Mouse (Mus musculus): ENCODE data around the gene Dnajc15. TPM values are rescaled to one million over a fixed set of nuclear protein-coding genes. Genes with fewer than 3 reads are reported as not detected.
"Not testable (repeated sequence)": the region's sequence is repeated elsewhere in the genome, so short reads cannot be mapped to it uniquely, and the experiment has no call there.

Gene Dnajc15
- polyA plus RNA-seq, 1 experiment from 2014 or later = 129 TPM

DNA sequence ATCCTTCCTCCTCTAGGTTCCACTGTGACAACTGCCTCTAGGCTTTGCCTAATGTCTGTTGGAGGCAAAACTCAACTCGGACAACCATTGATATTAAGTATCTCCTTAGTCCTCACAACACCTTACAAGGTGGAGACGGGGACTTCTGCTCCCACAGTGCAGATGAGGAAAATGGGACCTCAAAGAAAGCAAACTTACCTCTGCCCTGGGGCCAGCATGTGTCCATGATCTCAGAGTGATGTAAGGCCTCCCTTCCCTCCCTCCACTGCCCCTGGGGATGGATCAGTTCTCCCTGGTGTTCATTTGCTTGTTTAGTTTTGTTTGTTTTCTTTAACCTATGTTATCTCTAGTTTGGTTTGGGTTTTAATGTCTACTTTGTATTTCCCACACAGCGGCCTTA lies 27.6 kb upstream of the Dnajc15 start:
- no peak overlapping the region for H3K4me2 ChIP-seq (ENCODE audit: low read depth, low read length)
- H3K4me3 ChIP-seq (ENCODE audit: low read depth, low read length) = no peak overlapping the region
- no peak for DNase-seq (ENCODE audit: low spot score)
- ATAC-seq (replicated peaks; ENCODE audit: insufficient number of reproducible peaks, low FRiP score, low TSS enrichment, low read depth) = no peak
- no peaks in the 10 kb centered on the region for H3K4me1 ChIP-seq (ENCODE audit: control insufficient read depth, insufficient read depth, low read length)
- no peaks in the 10 kb centered on the region for H3K27me3 ChIP-seq (ENCODE audit: control insufficient read depth, insufficient read depth, low read length)
- H3K36me3 ChIP-seq (replicated peaks; ENCODE audit: control insufficient read depth, insufficient read depth, low read depth, low read length) = no peaks in the 10 kb centered on the region
- H3K27ac ChIP-seq (replicated peaks; ENCODE audit: low read depth, low read length) = no peak overlapping the region
- no peak overlapping the region for H3K9ac ChIP-seq (replicated peaks; ENCODE audit: low read length)
- H3K9me3 ChIP-seq (replicated peaks; ENCODE audit: control insufficient read depth, low read length) = no peaks in the 10 kb centered on the region
- WGBS = 79% methylated on average over 3 of the region's 3 CpGs

- WGBS = 84% methylated on average over 3 of the region's 3 CpGs
- Histone ChIP-seq H3K4me1 (ENCODE audit: control insufficient read depth, insufficient read depth, low read length) (no peaks in the 10 kb centered on the region), H3K9me3 (replicated peaks; ENCODE audit: control insufficient read depth, low read length) (no peaks in the 10 kb centered on the region), H3K27ac (replicated peaks; ENCODE audit: low read depth, low read length) (no peak overlapping the region), H3K4me3 (ENCODE audit: low read depth, low read length) (no peak overlapping the region), H3K4me2 (ENCODE audit: low read depth, low read length) (no peak overlapping the region), H3K36me3 (replicated peaks; ENCODE audit: control insufficient read depth, insufficient read depth, low read depth, low read length) (no peaks in the 10 kb centered on the region), H3K27me3 (ENCODE audit: control insufficient read depth, insufficient read depth, low read length) (no peaks in the 10 kb centered on the region), H3K9ac (replicated peaks; ENCODE audit: low read length) (no peak overlapping the region)
- DNase-seq (ENCODE audit: low spot score) (no peak), ATAC-seq (replicated peaks; ENCODE audit: insufficient number of reproducible peaks, low FRiP score, low TSS enrichment, low read depth) (no peak)
Measured at GRCm38 (mm10) chr14:77895951-77896350, 21.0 kb upstream of the Dnajc15 start.

DNA sequence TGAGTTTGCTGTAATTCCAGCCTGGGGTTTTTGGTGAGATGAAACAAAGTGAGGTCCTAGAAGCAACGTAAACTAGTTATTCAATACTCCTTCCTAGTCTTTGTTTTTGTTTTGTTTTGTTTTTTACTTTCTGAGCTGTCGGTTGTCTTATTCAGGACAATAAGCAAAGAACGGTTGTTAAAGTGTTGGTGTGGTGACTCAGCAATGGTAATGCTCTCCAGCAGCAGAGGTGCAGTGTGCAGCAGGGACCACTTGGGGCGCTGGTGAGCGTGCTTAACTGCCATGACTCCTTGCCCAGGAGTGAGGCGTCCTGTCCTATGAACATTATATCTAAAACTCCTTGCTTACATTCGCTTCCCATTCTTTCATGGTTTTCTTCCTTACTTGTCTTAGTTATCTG lies 15.0 kb upstream of the Dnajc15 start:
- WGBS = 88% methylated on average over 7 of the region's 7 CpGs

GRCm38 (mm10) chr14:77886941-77887340 lies 12.0 kb upstream of the Dnajc15 start:
- no peak for ATAC-seq (replicated peaks; ENCODE audit: insufficient number of reproducible peaks, low FRiP score, low TSS enrichment, low read depth)
- DNase-seq (ENCODE audit: low spot score) = no peak
- Histone ChIP-seq H3K4me3 (ENCODE audit: low read depth, low read length) (no peak overlapping the region), H3K4me2 (ENCODE audit: low read depth, low read length) (no peak overlapping the region), H3K27me3 (ENCODE audit: control insufficient read depth, insufficient read depth, low read length) (no peaks in the 10 kb centered on the region), H3K4me1 (ENCODE audit: control insufficient read depth, insufficient read depth, low read length) (no peaks in the 10 kb centered on the region), H3K9me3 (replicated peaks; ENCODE audit: control insufficient read depth, low read length) (no peaks in the 10 kb centered on the region), H3K27ac (replicated peaks; ENCODE audit: low read depth, low read length) (no peak overlapping the region), H3K36me3 (replicated peaks; ENCODE audit: control insufficient read depth, insufficient read depth, low read depth, low read length) (no peaks in the 10 kb centered on the region), H3K9ac (replicated peaks; ENCODE audit: low read length) (no peak overlapping the region)
- WGBS = 91% methylated on average over 4 of the region's 4 CpGs

More for the DNA sequence above, 15.0 kb upstream of the Dnajc15 start:
- H3K9me3 ChIP-seq (replicated peaks; ENCODE audit: control insufficient read depth, low read length) = no peaks in the 10 kb centered on the region
- no peak overlapping the region for H3K4me2 ChIP-seq (ENCODE audit: low read depth, low read length)
- H3K4me3 ChIP-seq (ENCODE audit: low read depth, low read length) = no peak overlapping the region
- H3K27me3 ChIP-seq (ENCODE audit: control insufficient read depth, insufficient read depth, low read length) = no peaks in the 10 kb centered on the region
- ATAC-seq (replicated peaks; ENCODE audit: insufficient number of reproducible peaks, low FRiP score, low TSS enrichment, low read depth) (no peak), DNase-seq (ENCODE audit: low spot score) (no peak)
- no peaks in the 10 kb centered on the region for H3K36me3 ChIP-seq (replicated peaks; ENCODE audit: control insufficient read depth, insufficient read depth, low read depth, low read length)
- no peak overlapping the region for H3K27ac ChIP-seq (replicated peaks; ENCODE audit: low read depth, low read length)
- no peaks in the 10 kb centered on the region for H3K4me1 ChIP-seq (ENCODE audit: control insufficient read depth, insufficient read depth, low read length)
- H3K9ac ChIP-seq (replicated peaks; ENCODE audit: low read length) = no peak overlapping the region

DNA sequence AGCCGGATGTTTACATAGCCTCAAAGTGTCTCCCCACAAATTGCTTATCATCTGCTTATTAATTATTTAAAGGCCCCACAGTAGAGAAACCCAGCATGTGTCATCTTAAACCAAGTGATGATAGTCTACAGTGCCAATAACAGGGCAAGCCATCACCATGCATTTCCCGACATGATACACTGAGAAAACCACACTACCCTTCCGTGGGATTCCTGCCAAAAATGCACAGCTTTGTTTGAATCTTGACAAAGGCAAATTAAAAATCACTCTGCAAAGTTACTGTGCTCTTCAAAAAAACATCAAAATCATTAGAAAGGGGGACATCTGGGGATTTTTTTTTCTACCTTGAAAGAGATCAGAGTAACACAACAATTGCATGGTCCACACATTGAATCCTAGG lies 11.5 kb upstream of the Dnajc15 start:
- no peak overlapping the region for H3K9ac ChIP-seq (replicated peaks; ENCODE audit: low read length)
- H3K9me3 ChIP-seq (replicated peaks; ENCODE audit: control insufficient read depth, low read length) = no peaks in the 10 kb centered on the region
- H3K27ac ChIP-seq (replicated peaks; ENCODE audit: low read depth, low read length) = no peak overlapping the region
- no peaks in the 10 kb centered on the region for H3K27me3 ChIP-seq (ENCODE audit: control insufficient read depth, insufficient read depth, low read length)
- DNase-seq (ENCODE audit: low spot score) = no peak
- H3K4me2 ChIP-seq (ENCODE audit: low read depth, low read length) = no peak overlapping the region
- 88% methylated on average over 3 of the region's 3 CpGs for WGBS
- H3K4me3 ChIP-seq (ENCODE audit: low read depth, low read length) = no peak overlapping the region
- ATAC-seq (replicated peaks; ENCODE audit: insufficient number of reproducible peaks, low FRiP score, low TSS enrichment, low read depth) = no peak
- no peaks in the 10 kb centered on the region for H3K4me1 ChIP-seq (ENCODE audit: control insufficient read depth, insufficient read depth, low read length)
- H3K36me3 ChIP-seq (replicated peaks; ENCODE audit: control insufficient read depth, insufficient read depth, low read depth, low read length) = no peaks in the 10 kb centered on the region

- Histone ChIP-seq H3K36me3 (replicated peaks; ENCODE audit: control insufficient read depth, insufficient read depth, low read depth, low read length) (no peaks in the 10 kb centered on the region), H3K9ac (replicated peaks; ENCODE audit: low read length) (no peak overlapping the region), H3K4me2 (ENCODE audit: low read depth, low read length) (no peak overlapping the region), H3K4me1 (ENCODE audit: control insufficient read depth, insufficient read depth, low read length) (no peaks in the 10 kb centered on the region), H3K9me3 (replicated peaks; ENCODE audit: control insufficient read depth, low read length) (no peaks in the 10 kb centered on the region), H3K27me3 (ENCODE audit: control insufficient read depth, insufficient read depth, low read length) (no peaks in the 10 kb centered on the region), H3K27ac (replicated peaks; ENCODE audit: low read depth, low read length) (no peak overlapping the region), H3K4me3 (ENCODE audit: low read depth, low read length) (no peak overlapping the region)
- DNase-seq (ENCODE audit: low spot score) (no peak), ATAC-seq (replicated peaks; ENCODE audit: insufficient number of reproducible peaks, low FRiP score, low TSS enrichment, low read depth) (no peak)
- WGBS = 69% methylated on average over 6 of the region's 6 CpGs
Measured at GRCm38 (mm10) chr14:77882669-77883068, 7.7 kb upstream of the Dnajc15 start.

GRCm38 (mm10) chr14:77881998-77882397 lies 7.1 kb upstream of the Dnajc15 start:
- Histone ChIP-seq H3K4me3 (ENCODE audit: low read depth, low read length) (no peak overlapping the region), H3K27me3 (ENCODE audit: control insufficient read depth, insufficient read depth, low read length) (no peaks in the 10 kb centered on the region), H3K9ac (replicated peaks; ENCODE audit: low read length) (no peak overlapping the region), H3K4me1 (ENCODE audit: control insufficient read depth, insufficient read depth, low read length) (no peaks in the 10 kb centered on the region), H3K9me3 (replicated peaks; ENCODE audit: control insufficient read depth, low read length) (no peaks in the 10 kb centered on the region), H3K4me2 (ENCODE audit: low read depth, low read length) (no peak overlapping the region), H3K27ac (replicated peaks; ENCODE audit: low read depth, low read length) (no peak overlapping the region), H3K36me3 (replicated peaks; ENCODE audit: control insufficient read depth, insufficient read depth, low read depth, low read length) (no peaks in the 10 kb centered on the region)
- no peak for DNase-seq (ENCODE audit: low spot score)
- WGBS = 70% methylated on average over 1 of the region's 1 CpGs
- ATAC-seq (replicated peaks; ENCODE audit: insufficient number of reproducible peaks, low FRiP score, low TSS enrichment, low read depth) = no peak

GRCm38 (mm10) chr14:77877876-77878275 lies 3.0 kb upstream of the Dnajc15 start:
- WGBS = 64% methylated on average over 2 of the region's 2 CpGs
- ATAC-seq (replicated peaks; ENCODE audit: insufficient number of reproducible peaks, low FRiP score, low TSS enrichment, low read depth) = not testable (repeated sequence)

More at GRCm38 (mm10) chr14:77877876-77878275, 3.0 kb upstream of the Dnajc15 start:
- H3K27me3 ChIP-seq (ENCODE audit: control insufficient read depth, insufficient read depth, low read length); DNase-seq (ENCODE audit: low spot score); H3K9ac ChIP-seq (replicated peaks; ENCODE audit: low read length); H3K27ac ChIP-seq (replicated peaks; ENCODE audit: low read depth, low read length); H3K4me2 ChIP-seq (ENCODE audit: low read depth, low read length); H3K9me3 ChIP-seq (replicated peaks; ENCODE audit: control insufficient read depth, low read length); H3K4me3 ChIP-seq (ENCODE audit: low read depth, low read length); H3K36me3 ChIP-seq (replicated peaks; ENCODE audit: control insufficient read depth, insufficient read depth, low read depth, low read length); H3K4me1 ChIP-seq (ENCODE audit: control insufficient read depth, insufficient read depth, low read length): not testable (repeated sequence)
